Mouse (Mus musculus) adrenal gland, adult 18-20 months (tissue): Measurements from ENCODE around the gene Dcaf6. TPM values are rescaled to one million over a fixed set of nuclear protein-coding genes. Genes with fewer than 3 reads are reported as not detected.

Experiments
- DNase-seq, 2 experiments: peaks; one replicate each; pipeline ENCODE4 v3.0.0; 2021 to 2022; ENCODE audit warnings: low spot score in 2 of 2
- long read RNA-seq, 2 experiments: library from polyadenylated mRNA; stranded (forward); transcript quantifications; one replicate each; pipeline ENCODE4 v2.0.0; 2021
- total RNA-seq, 2 experiments: library from RNA; stranded (reverse); gene quantifications; 1 replicate in 1 of 2; 2 replicates in 1 of 2; pipeline ENCODE4 v1.2.3; 2021

Dcaf6 gene
- 10 to 100 TPM; 32.5 to 40.6 TPM for total RNA-seq
- long read RNA-seq, experiment 1, full-length matches to known transcripts = 8 of 16 reads
- long read RNA-seq, experiment 1, partial matches to known transcripts = 1 of 16 reads
- long read RNA-seq, experiment 1, other reads (novel, unspliced or antisense) = 7 of 16 reads
- long read RNA-seq, experiment 2, full-length matches to known transcripts = 15 of 23 reads
- long read RNA-seq, experiment 2, partial matches to known transcripts = 5 of 23 reads
- long read RNA-seq, experiment 2, other reads (novel, unspliced or antisense) = 3 of 23 reads

- peak; percentile 100 for DNase-seq
Measured at GRCm38 (mm10) chr1:165460360-165460800, at the start of gene Dcaf6, which contains the start of gene Mpc2. Dcaf6 (minus strand) TSS chr1:165460475. Mpc2 (plus strand) TSS chr1:165460637.

- no peak for DNase-seq
Measured at GRCm38 (mm10) chr1:165506303-165506702, 46.0 kb upstream of the Dcaf6 start.

- DNase-seq = peak; percentile 34 to 40
Measured at GRCm38 (mm10) chr1:165503307-165504024, 43.2 kb upstream of the Dcaf6 start.

GRCm38 (mm10) chr1:165498856-165499255 is 38.6 kb upstream of the Dcaf6 start:
- DNase-seq = no peak

GRCm38 (mm10) chr1:165489197-165489596 is 28.9 kb upstream of the Dcaf6 start:
- DNase-seq = no peak

- DNase-seq = no peak
Measured at GRCm38 (mm10) chr1:165486108-165486507, 25.8 kb upstream of the Dcaf6 start.

- DNase-seq = no peak
Measured at GRCm38 (mm10) chr1:165484688-165485233, 24.5 kb upstream of the Dcaf6 start, which contains the start of gene Adcy10. Adcy10 (plus strand) TSS chr1:165485183.

GRCm38 (mm10) chr1:165471490-165471889 is 11.2 kb upstream of the Dcaf6 start:
- DNase-seq = no peak

GRCm38 (mm10) chr1:165469717-165470116 is 9.4 kb upstream of the Dcaf6 start:
- DNase-seq = no peak

GRCm38 (mm10) chr1:165468971-165469370 is 8.7 kb upstream of the Dcaf6 start:
- DNase-seq = no peak

- no peak for DNase-seq
Measured at GRCm38 (mm10) chr1:165464574-165464973, 4.3 kb upstream of the Dcaf6 start.

- DNase-seq = no peak
Measured at GRCm38 (mm10) chr1:165462861-165463260, 2.6 kb upstream of the Dcaf6 start.

- DNase-seq = peak in 1 of 2 experiments; percentile 27
Measured at GRCm38 (mm10) chr1:165461681-165462080, 1.4 kb upstream of the Dcaf6 start.

GRCm38 (mm10) chr1:165460801-165461377 is 614 bp upstream of the Dcaf6 start:
- DNase-seq = peak; percentile 98 to 99

GRCm38 (mm10) chr1:165459503-165460181 is 633 bp downstream of the Dcaf6 start:
- peak; percentile 59 for DNase-seq

- no peak for DNase-seq
Measured at GRCm38 (mm10) chr1:165459041-165459502, 1.2 kb downstream of the Dcaf6 start.

- DNase-seq = no peak
Measured at GRCm38 (mm10) chr1:165441719-165442118, 18.6 kb downstream of the Dcaf6 start.

- no peak for DNase-seq
Measured at GRCm38 (mm10) chr1:165441201-165441600, 19.1 kb downstream of the Dcaf6 start.

- DNase-seq = no peak
Measured at GRCm38 (mm10) chr1:165440788-165441187, 19.5 kb downstream of the Dcaf6 start.

- DNase-seq = no peak
Measured at GRCm38 (mm10) chr1:165438289-165439021, 21.8 kb downstream of the Dcaf6 start.
